Mouse (Mus musculus): ENCODE measurements around the gene Msantd2. TPM values are rescaled to one million over a fixed set of nuclear protein-coding genes. Genes with fewer than 3 reads are reported as not detected.
A peak's percentile ranks its signal among the peaks of the same experiment; 100 is the strongest.

Msantd2 gene
- total and polyA plus RNA-seq, 2 experiments from 2014 or later: 19.5 to 43.3 TPM

DNA sequence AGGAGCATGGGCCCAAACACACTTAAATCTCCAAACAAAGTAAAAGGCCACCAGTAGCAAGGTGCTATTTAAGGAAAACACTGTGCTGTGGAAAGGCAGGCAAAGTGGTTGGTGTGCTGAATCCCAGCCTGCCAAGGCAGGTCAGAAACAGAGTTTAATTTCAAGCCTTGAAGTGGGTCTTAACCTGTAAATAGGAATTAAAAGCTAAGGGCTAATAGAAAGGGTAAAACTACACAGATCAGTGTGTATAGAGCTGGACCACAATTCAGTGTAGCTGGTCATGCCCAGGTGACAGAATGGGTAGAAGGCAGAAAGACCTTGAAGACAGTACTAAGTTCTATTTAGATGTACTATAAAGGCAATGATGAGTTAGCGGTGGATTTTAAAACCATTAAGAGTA, 32.0 kb upstream of the Msantd2 start:
- no peaks in the 10 kb centered on the region for H3K36me3 ChIP-seq (ENCODE audit: insufficient read depth)
- 0 out of 2 replicates have a peak overlapping the region, but pooled peaks have one; percentile 57 for H3K9ac ChIP-seq
- no peaks in the 10 kb centered on the region; the same call in 1 of the 2 replicates for H3K27me3 ChIP-seq (ENCODE audit: insufficient read depth, low read length)
- no peaks in the 10 kb centered on the region for H3K9me3 ChIP-seq (ENCODE audit: low read length)
- H3K27ac ChIP-seq (ENCODE audit: low read depth, low read length): no peak overlapping the region
- H3K4me3 ChIP-seq (ENCODE audit: low read depth, low read length): no peak overlapping the region; the same call in 1 of the 2 replicates
- H3K4me1 ChIP-seq (ENCODE audit: insufficient read depth): peaks cover 13% of the 10 kb centered on the region; the same call in 1 of the 2 replicates
- H3K4me2 ChIP-seq (ENCODE audit: low read depth): peak overlapping the region; percentile 65; the same call in 1 of the 2 replicates
- ATAC-seq: no peak
- no peak for DNase-seq
- 65% methylated on average over 1 of the region's 1 CpGs for WGBS
- no peak for TF ChIP-seq CTCF (IDR thresholded peaks at IDR 0.05; ENCODE audit: low read depth)

DNA sequence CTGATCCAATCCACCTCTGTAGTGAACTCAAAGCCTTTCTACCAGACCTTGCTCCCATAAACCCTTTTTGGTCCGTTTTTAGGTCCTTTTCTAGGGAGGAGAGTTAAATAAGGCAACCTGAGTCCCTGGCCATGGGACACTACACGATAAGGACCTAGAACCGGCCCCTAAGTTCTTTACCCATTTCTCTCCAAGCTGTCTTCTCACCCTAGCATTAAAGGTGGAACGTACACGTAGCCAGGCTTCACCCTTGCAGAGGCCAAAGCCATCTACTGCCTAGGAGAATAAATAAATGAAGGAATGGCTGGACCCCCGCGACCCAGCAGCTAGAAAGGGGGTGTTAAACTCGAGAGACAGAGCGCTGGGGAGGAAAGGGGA, 29.5 kb upstream of the Msantd2 start:
- H3K27me3 ChIP-seq (ENCODE audit: insufficient read depth, low read length): no peaks in the 10 kb centered on the region; the same call in 1 of the 2 replicates
- peaks cover 13% of the 10 kb centered on the region; the same call in 1 of the 2 replicates for H3K4me1 ChIP-seq (ENCODE audit: insufficient read depth)
- no peak for ATAC-seq
- no peak for TF ChIP-seq CTCF (IDR thresholded peaks at IDR 0.05; ENCODE audit: low read depth)
- H3K4me2 ChIP-seq (ENCODE audit: low read depth): peak overlapping the region; percentile 99
- peak overlapping the region; percentile 85 for H3K27ac ChIP-seq (ENCODE audit: low read depth, low read length)
- H3K9me3 ChIP-seq (ENCODE audit: low read length): no peaks in the 10 kb centered on the region
- no peak for DNase-seq
- H3K9ac ChIP-seq: peak overlapping the region; percentile 88
- peak overlapping the region; percentile 61 for H3K4me3 ChIP-seq (ENCODE audit: low read depth, low read length)
- WGBS: 7% methylated on average over 9 of the region's 9 CpGs
- no peaks in the 10 kb centered on the region for H3K36me3 ChIP-seq (ENCODE audit: insufficient read depth)

DNA sequence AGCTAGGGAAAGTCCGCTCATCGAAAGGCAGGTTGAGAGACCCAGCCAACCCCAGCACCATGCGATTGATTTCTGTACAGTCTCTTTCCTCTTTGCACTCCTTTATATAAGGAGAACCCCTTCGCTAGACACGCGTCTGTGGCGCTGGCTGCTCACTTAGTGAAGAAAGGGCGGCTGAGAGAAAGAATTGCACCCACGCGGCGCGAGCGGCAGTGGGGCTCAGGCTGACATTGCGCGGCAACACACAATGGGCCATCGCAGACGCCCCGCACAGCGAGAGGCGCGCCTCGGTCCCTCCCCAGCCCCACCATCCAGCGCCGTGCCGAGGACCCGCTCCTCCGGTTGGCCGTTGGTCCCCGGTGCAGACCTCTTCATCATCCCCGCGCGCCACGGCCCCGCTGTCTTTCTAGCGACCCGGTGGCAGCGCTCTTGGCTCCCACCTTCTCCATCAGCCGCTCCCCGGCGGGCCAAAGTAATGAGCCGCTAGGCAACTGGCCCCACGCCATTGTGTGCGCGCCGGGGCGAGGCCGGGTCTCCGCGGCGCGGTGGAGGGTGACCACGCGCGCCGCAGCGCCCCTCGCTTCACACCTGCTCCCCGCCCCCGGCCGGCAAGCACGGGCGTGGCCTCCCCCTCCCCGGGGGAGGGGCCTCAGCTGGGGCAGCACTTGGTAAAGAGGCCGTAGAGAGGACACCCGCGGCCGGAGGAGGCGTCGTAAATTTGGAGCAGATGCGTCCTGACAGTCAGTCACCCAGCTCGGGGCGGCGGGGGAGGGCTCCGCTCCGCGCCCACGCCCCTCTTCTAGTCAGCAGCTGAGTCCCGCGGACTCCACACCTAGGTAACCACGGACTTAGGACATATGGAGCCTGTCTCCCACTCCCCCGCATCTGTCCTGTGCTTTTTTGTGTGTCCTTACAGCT, 28.8 kb upstream of the Msantd2 start:
- Histone ChIP-seq H3K4me2 (ENCODE audit: low read depth) (peak overlapping the region; percentile 99), H3K27me3 (ENCODE audit: insufficient read depth, low read length) (no peaks in the 10 kb centered on the region), H3K27ac (ENCODE audit: low read depth, low read length) (peak overlapping the region; percentile 85), H3K4me1 (ENCODE audit: insufficient read depth) (peaks cover 13% of the 10 kb centered on the region; the same call in 1 of the 2 replicates), H3K9me3 (ENCODE audit: low read length) (no peaks in the 10 kb centered on the region), H3K4me3 (ENCODE audit: low read depth, low read length) (peak overlapping the region; percentile 61), H3K9ac (peak overlapping the region; percentile 88), H3K36me3 (ENCODE audit: insufficient read depth) (no peaks in the 10 kb centered on the region)
- WGBS: 1% methylated on average over 80 of the region's 81 CpGs
- peak; percentile 78 for DNase-seq
- no peak for TF ChIP-seq CTCF (IDR thresholded peaks at IDR 0.05; ENCODE audit: low read depth)
- ATAC-seq: peak; percentile 77

DNA sequence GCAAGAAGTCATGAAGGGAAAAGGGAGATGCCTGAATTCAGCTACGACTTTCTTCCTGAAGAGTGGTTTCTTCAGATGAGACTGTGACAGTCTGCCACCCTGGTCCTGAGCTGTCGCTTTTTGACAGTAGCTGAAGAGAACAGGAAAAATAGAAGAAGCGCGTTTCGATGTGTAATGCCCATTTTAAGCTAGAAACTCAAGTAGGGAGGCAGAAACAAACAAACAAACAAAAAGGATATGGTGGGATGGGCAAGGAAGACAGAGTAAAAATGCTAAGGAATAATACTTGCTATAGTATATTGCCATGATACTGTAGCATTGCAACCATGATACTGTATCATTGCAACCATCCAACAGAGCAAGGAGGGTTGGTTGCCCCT, 28.2 kb upstream of the Msantd2 start:
- H3K4me1 ChIP-seq (ENCODE audit: insufficient read depth): peaks cover 11% of the 10 kb centered on the region; the same call in 1 of the 2 replicates
- H3K4me3 ChIP-seq (ENCODE audit: low read depth, low read length): peak overlapping the region; percentile 61
- H3K27me3 ChIP-seq (ENCODE audit: insufficient read depth, low read length): no peaks in the 10 kb centered on the region
- peak overlapping the region; percentile 88 for H3K9ac ChIP-seq
- ATAC-seq (no peak), DNase-seq (no peak)
- no peaks in the 10 kb centered on the region for H3K9me3 ChIP-seq (ENCODE audit: low read length)
- peak overlapping the region; percentile 85 for H3K27ac ChIP-seq (ENCODE audit: low read depth, low read length)
- no peak for TF ChIP-seq CTCF (IDR thresholded peaks at IDR 0.05; ENCODE audit: low read depth)
- 9% methylated on average over 5 of the region's 5 CpGs for WGBS
- H3K36me3 ChIP-seq (ENCODE audit: insufficient read depth): no peaks in the 10 kb centered on the region
- H3K4me2 ChIP-seq (ENCODE audit: low read depth): peak overlapping the region; percentile 99

DNA sequence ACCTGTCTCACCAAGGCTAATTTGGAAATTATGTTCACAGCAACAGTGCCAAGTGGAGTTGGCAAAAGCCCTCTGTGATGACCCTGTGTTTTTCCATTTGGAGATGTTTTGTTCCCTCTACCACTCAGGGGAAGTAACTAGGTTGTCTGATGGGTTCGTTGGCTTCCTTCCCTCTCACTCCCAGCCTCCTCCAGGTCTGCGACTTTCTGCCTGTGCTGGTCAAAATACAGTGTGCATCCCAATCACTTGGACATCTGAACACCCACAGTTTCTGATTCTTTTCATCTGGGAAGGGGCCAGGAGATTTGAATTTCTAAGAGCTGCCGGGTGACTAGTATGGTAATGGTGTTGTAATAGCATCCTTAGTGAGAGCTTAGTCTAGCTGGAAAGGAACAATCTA, 27.5 kb upstream of the Msantd2 start:
- no peak for ATAC-seq
- DNase-seq: peak; percentile 8
- Histone ChIP-seq H3K36me3 (ENCODE audit: insufficient read depth) (no peaks in the 10 kb centered on the region), H3K9ac (no peak overlapping the region), H3K27ac (ENCODE audit: low read depth, low read length) (no peak overlapping the region), H3K4me3 (ENCODE audit: low read depth, low read length) (no peak overlapping the region), H3K4me2 (ENCODE audit: low read depth) (no peak overlapping the region), H3K9me3 (ENCODE audit: low read length) (no peaks in the 10 kb centered on the region), H3K27me3 (ENCODE audit: insufficient read depth, low read length) (no peaks in the 10 kb centered on the region), H3K4me1 (ENCODE audit: insufficient read depth) (peaks cover 7% of the 10 kb centered on the region; the same call in 1 of the 2 replicates)
- WGBS: 9% methylated on average over 3 of the region's 3 CpGs
- no peak for TF ChIP-seq CTCF (IDR thresholded peaks at IDR 0.05; ENCODE audit: low read depth)

DNA sequence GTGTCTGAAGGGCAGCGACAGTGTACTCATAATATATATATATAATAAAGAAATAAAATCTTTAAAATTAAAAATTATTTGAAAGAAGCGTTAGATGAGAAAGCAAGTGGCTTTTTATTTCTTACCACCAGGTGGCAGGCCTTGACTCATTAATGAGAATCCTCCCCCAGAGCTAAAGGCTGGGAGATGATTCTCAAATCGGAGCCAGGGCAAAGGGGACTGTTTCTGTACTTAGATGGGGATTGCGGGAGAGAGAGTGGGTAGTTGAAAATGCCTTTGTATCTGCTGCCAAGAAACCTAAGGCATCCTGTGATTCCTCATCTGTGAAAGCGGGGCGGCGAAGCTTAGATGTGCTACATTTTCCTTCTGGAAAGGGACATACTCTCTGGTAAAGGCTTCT, 26.4 kb upstream of the Msantd2 start:
- TF ChIP-seq CTCF (IDR thresholded peaks at IDR 0.05; ENCODE audit: low read depth): peak; percentile 73
- H3K9ac ChIP-seq: no peak overlapping the region
- H3K4me2 ChIP-seq (ENCODE audit: low read depth): peak overlapping the region; percentile 15; the same call in 1 of the 2 replicates
- DNase-seq (peak; percentile 83), ATAC-seq (peak; percentile 34; the same call in 1 of the 2 replicates)
- H3K9me3 ChIP-seq (ENCODE audit: low read length): no peaks in the 10 kb centered on the region
- H3K4me3 ChIP-seq (ENCODE audit: low read depth, low read length): no peak overlapping the region
- H3K27me3 ChIP-seq (ENCODE audit: insufficient read depth, low read length): no peaks in the 10 kb centered on the region
- 14% methylated on average over 7 of the region's 7 CpGs for WGBS
- no peaks in the 10 kb centered on the region for H3K36me3 ChIP-seq (ENCODE audit: insufficient read depth)
- no peak overlapping the region for H3K27ac ChIP-seq (ENCODE audit: low read depth, low read length)
- no peaks in the 10 kb centered on the region; the same call in 1 of the 2 replicates for H3K4me1 ChIP-seq (ENCODE audit: insufficient read depth)

DNA sequence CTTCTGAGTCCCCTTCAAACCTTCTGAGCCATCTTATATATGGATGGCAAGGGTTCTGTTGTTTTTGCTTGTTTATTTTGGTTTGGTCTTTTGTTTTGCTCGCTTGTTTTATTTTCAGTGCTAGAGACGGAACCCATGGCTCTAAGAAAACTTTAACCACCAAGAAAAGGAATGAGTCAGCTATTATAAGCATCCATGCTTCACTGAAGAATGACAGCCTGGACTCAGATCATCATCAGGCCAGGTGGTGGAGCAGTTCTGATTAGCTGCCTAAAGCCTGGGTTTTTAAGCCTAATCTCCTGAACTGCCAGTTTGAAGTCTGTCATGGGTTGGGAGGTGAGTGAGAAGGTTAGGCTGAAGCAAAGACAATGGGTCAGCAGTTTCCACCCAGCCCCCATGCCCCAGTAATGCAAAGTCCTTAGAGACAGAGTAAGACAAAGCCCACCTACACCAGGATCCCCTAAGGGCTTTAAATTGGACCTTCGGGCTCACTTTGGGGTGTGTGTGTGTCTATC, 15.5 kb upstream of the Msantd2 start:
- ATAC-seq (no peak), DNase-seq (no peak)
- WGBS: 59% methylated on average over 3 of the region's 3 CpGs
- no peak for TF ChIP-seq CTCF (IDR thresholded peaks at IDR 0.05; ENCODE audit: low read depth)
- Histone ChIP-seq H3K9ac (no peak overlapping the region), H3K27me3 (ENCODE audit: insufficient read depth, low read length) (no peaks in the 10 kb centered on the region), H3K36me3 (ENCODE audit: insufficient read depth) (no peaks in the 10 kb centered on the region), H3K27ac (ENCODE audit: low read depth, low read length) (no peak overlapping the region), H3K9me3 (ENCODE audit: low read length) (no peaks in the 10 kb centered on the region), H3K4me2 (ENCODE audit: low read depth) (no peak overlapping the region), H3K4me1 (ENCODE audit: insufficient read depth) (no peaks in the 10 kb centered on the region), H3K4me3 (ENCODE audit: low read depth, low read length) (no peak overlapping the region)

Data from forebrain, postnatal 0 days (tissue).